Mouse (Mus musculus): ENCODE results near the gene Vmn1r137. TPM values are rescaled to one million over a fixed set of nuclear protein-coding genes. Genes with fewer than 3 reads are reported as not detected.
"Not testable (repeated sequence)": the region's sequence is repeated elsewhere in the genome, so short reads cannot be mapped to it uniquely, and the experiment has no call there.

The Vmn1r137 gene
- polyA plus RNA-seq (2012; ENCODE audit: insufficient read depth, insufficient read length, missing spikeins) = not detected in 2 replicates

DNA sequence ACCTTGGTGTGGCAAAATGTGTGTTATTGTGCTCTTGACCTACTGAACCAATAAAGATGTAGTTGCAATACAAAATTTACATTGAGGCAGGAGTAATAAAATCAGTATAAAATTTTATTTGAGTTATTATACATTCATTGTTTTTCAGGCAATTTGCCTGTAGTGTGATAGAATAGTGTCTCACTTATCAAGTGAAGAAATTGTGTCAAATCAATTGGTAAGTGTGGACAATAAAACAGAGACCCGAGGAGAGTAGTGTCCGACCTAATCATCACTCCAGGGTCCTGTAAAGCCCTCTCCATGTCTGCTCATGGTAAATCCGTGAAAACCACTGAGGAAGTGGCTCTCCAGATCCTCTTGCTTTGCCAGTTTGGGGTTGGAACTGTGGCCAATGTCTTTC, at the start of gene Vmn1r137:
TSS of gene Vmn1r137 (plus strand) at position 301 of the 400 bp plus-strand sequence.
- H3K27ac ChIP-seq (ENCODE audit: insufficient read depth, low read depth, low read length); H3K4me3 ChIP-seq (ENCODE audit: insufficient read depth, low read length); H3K4me1 ChIP-seq (ENCODE audit: control insufficient read depth, insufficient read depth, low read length): not testable (repeated sequence)

- H3K4me1 ChIP-seq (ENCODE audit: control insufficient read depth, insufficient read depth, low read length) = not testable (repeated sequence)
Measured at GRCm38 (mm10) chr7:22028797-22029196, 34.4 kb downstream of the Vmn1r137 start, which contains the start of gene Vmn1r138. Vmn1r138 (minus strand) TSS chr7:22028897.

More at GRCm38 (mm10) chr7:22028797-22029196, 34.4 kb downstream of the Vmn1r137 start, which contains the start of gene Vmn1r138:
- H3K27ac ChIP-seq (ENCODE audit: insufficient read depth, low read depth, low read length); H3K4me3 ChIP-seq (ENCODE audit: insufficient read depth, low read length): not testable (repeated sequence)

Other genes starting within 250 kb of the Vmn1r137 start
- not detected in 2 replicates for gene Gm4175, start 233.1 kb upstream of the Vmn1r137 start, polyA plus RNA-seq (2012; ENCODE audit: insufficient read depth, insufficient read length, missing spikeins)
- gene Gm4177, start 197.9 kb upstream of the Vmn1r137 start, polyA plus RNA-seq (2012; ENCODE audit: insufficient read depth, insufficient read length, missing spikeins) = not detected in 2 replicates
- not detected in 2 replicates for gene Vmn1r135, start 162.2 kb upstream of the Vmn1r137 start, polyA plus RNA-seq (2012; ENCODE audit: insufficient read depth, insufficient read length, missing spikeins)
- gene Gm5725, start 150.3 kb upstream of the Vmn1r137 start, polyA plus RNA-seq (2012; ENCODE audit: insufficient read depth, insufficient read length, missing spikeins) = not detected in 2 replicates
- gene Gm5891, start 73.3 kb upstream of the Vmn1r137 start, polyA plus RNA-seq (2012; ENCODE audit: insufficient read depth, insufficient read length, missing spikeins) = not detected in 2 replicates
- gene Vmn1r138, start 34.3 kb downstream of the Vmn1r137 start, polyA plus RNA-seq (2012; ENCODE audit: insufficient read depth, insufficient read length, missing spikeins) = not detected in 2 replicates
- gene Gm6176, start 61.7 kb downstream of the Vmn1r137 start, polyA plus RNA-seq (2012; ENCODE audit: insufficient read depth, insufficient read length, missing spikeins) = not detected in 2 replicates
- not detected in 2 replicates for gene Vmn1r139, start 74.5 kb downstream of the Vmn1r137 start, polyA plus RNA-seq (2012; ENCODE audit: insufficient read depth, insufficient read length, missing spikeins)
- not detected in 2 replicates for gene Gm16451, start 123.7 kb downstream of the Vmn1r137 start, polyA plus RNA-seq (2012; ENCODE audit: insufficient read depth, insufficient read length, missing spikeins)
- not detected in 2 replicates for gene Gm10666, start 140.2 kb downstream of the Vmn1r137 start, polyA plus RNA-seq (2012; ENCODE audit: insufficient read depth, insufficient read length, missing spikeins)
- gene Vmn1r142, start 169.4 kb downstream of the Vmn1r137 start, polyA plus RNA-seq (2012; ENCODE audit: insufficient read depth, insufficient read length, missing spikeins) = not detected in 2 replicates
- gene Vmn1r143, start 194.8 kb downstream of the Vmn1r137 start, polyA plus RNA-seq (2012; ENCODE audit: insufficient read depth, insufficient read length, missing spikeins) = not detected in 2 replicates
- gene Gm8653, start 206.7 kb downstream of the Vmn1r137 start, polyA plus RNA-seq (2012; ENCODE audit: insufficient read depth, insufficient read length, missing spikeins) = not detected in 2 replicates
- not detected in 2 replicates for gene Gm8453, start 234.9 kb downstream of the Vmn1r137 start, polyA plus RNA-seq (2012; ENCODE audit: insufficient read depth, insufficient read length, missing spikeins)

Data from bone marrow macrophage, adult 2 months (primary cell).